Mouse (Mus musculus) MEL (cell line): ENCODE data around the gene Wfikkn2.

Experiments used
- CTCF ChIP-seq, 3 experiments: IDR thresholded peaks in 2 of 3; conservative IDR thresholded peaks in 1 of 3; 2 replicates each; pipeline ENCODE4 v1.5.1; 2011 to 2012; ENCODE audit warnings: low read length in 3 of 3, low read depth in 2 of 3, mild to moderate bottlenecking in 2 of 3, improper control_type of control experiment in 1 of 3, inconsistent platforms in 1 of 3, mixed read lengths in 1 of 3, moderate library complexity in 1 of 3; ENCODE audit not compliant: control insufficient read depth in 1 of 3, insufficient read depth in 1 of 3, poor library complexity in 1 of 3, severe bottlenecking in 1 of 3
- EP300 ChIP-seq, 2 experiments: IDR thresholded peaks; 2 replicates each; pipeline ENCODE4 v1.6.1; 2011; ENCODE audit warnings: improper control_type of control experiment in 2 of 2, low read length in 2 of 2, low read depth in 1 of 2, mild to moderate bottlenecking in 1 of 2
- GATA1 ChIP-seq: IDR thresholded peaks from 2 replicates; pipeline ENCODE4 v1.6.1; 2011; ENCODE audit warnings: low read depth, low read length, improper control_type of control experiment
- HCFC1 ChIP-seq: IDR thresholded peaks from 2 replicates; pipeline ENCODE4 v1.6.1; 2012; ENCODE audit warnings: low read depth, mild to moderate bottlenecking, inconsistent platforms, low read length, improper control_type of control experiment, moderate library complexity
- MAFK ChIP-seq: IDR thresholded peaks from 2 replicates; pipeline ENCODE4 v1.6.1; 2011; ENCODE audit warnings: low read depth, mild to moderate bottlenecking, low read length, improper control_type of control experiment, borderline replicate concordance
- MAX ChIP-seq: IDR thresholded peaks from 2 replicates; pipeline ENCODE4 v1.6.1; 2011; ENCODE audit warnings: low read length, improper control_type of control experiment
- POLR2A ChIP-seq, 2 experiments: IDR thresholded peaks; 2 replicates each; pipeline ENCODE4 v1.6.1; 2011 to 2012; ENCODE audit warnings: low read length in 2 of 2, mild to moderate bottlenecking in 2 of 2, control low read depth in 1 of 2, improper control_type of control experiment in 1 of 2, low read depth in 1 of 2, moderate library complexity in 1 of 2; ENCODE audit not compliant: control insufficient read depth in 1 of 2, insufficient read depth in 1 of 2, poor library complexity in 1 of 2
- TAL1 ChIP-seq: IDR thresholded peaks from 2 replicates; pipeline ENCODE4 v1.6.1; 2012; ENCODE audit warnings: mild to moderate bottlenecking, inconsistent platforms, low read length, moderate library complexity, mixed read lengths
- ZKSCAN1 ChIP-seq: IDR thresholded peaks from 2 replicates; pipeline ENCODE4 v1.6.1; 2012; ENCODE audit warnings: low read depth, mild to moderate bottlenecking, inconsistent platforms, low read length, improper control_type of control experiment, moderate library complexity

DNA sequence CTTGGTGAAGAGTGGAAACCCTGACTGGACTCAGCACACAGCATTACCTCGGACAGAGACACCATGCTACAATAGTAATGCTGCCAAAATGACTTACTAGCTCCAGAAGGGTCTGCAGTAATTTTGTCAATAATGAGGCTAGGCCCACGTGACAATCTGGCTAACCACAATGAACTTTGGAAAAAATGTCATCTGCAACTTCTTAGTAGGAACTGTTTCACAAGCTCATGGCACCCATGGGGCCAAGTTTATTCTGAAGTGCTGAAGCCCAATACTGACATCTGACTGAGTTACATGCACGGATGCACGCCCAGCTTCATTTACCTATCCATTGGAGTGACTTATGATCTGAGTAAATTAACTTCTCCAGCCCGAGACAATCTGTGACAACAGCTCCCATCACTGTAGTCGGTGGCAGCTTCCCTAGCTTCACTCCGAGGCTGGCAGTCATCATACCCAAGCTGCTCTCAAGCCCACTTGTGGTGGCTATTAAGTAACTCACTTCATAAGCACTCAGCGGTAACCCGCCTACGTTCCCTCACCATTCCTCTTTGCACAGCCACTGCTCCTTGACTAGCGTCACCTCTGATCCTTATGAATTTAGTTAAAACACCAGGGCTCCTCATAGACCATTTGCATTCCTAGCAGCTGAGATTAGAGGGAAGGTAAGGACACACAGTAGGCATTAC, 40.2 kb upstream of the Wfikkn2 start:
- TF ChIP-seq MAFK (no peak), POLR2A (IDR thresholded peaks at IDR 0.05; ENCODE audit: control insufficient read depth in 1 of 2, insufficient read depth in 1 of 2, low read depth in 1 of 2, low read length in 2 of 2, poor library complexity in 1 of 2) (no peak), EP300 (IDR thresholded peaks at IDR 0.05; ENCODE audit: low read depth in 1 of 2, low read length in 2 of 2) (no peak), ZKSCAN1 (no peak), CTCF (IDR thresholded peaks at IDR 0.05 in 2 of 3, conservative IDR thresholded peaks at IDR 0.05 in 1 of 3; ENCODE audit: control insufficient read depth in 1 of 3, insufficient read depth in 1 of 3, low read depth in 2 of 3, low read length in 3 of 3, poor library complexity in 1 of 3, severe bottlenecking in 1 of 3) (no peak), TAL1 (no peak), MAX (no peak), GATA1 (no peak), HCFC1 (no peak)
